Mouse (Mus musculus): ENCODE measurements around the gene Dph1.

Dph1 gene

GRCm38 (mm10) chr11:75190905-75191441 is at the start of gene Dph1:
Gene Dph1 (minus strand): TSS chr11:75191241.
- no peak for DNase-seq (ENCODE audit: low read depth)

GRCm38 (mm10) chr11:75240158-75240934 is 49.3 kb upstream of the Dph1 start:
- DNase-seq (ENCODE audit: low read depth), result no peak

- no peak for DNase-seq (ENCODE audit: low read depth)
Observed at GRCm38 (mm10) chr11:75234745-75235144, 43.7 kb upstream of the Dph1 start.

- no peak for DNase-seq (ENCODE audit: low read depth)
Observed at GRCm38 (mm10) chr11:75232434-75232833, 41.4 kb upstream of the Dph1 start.

GRCm38 (mm10) chr11:75231756-75232155 is 40.7 kb upstream of the Dph1 start:
- DNase-seq (ENCODE audit: low read depth), result peak; percentile 79

- DNase-seq (ENCODE audit: low read depth), result no peak
Observed at GRCm38 (mm10) chr11:75230272-75230760, 39.3 kb upstream of the Dph1 start.

GRCm38 (mm10) chr11:75229289-75229688 is 38.2 kb upstream of the Dph1 start:
- DNase-seq (ENCODE audit: low read depth), result no peak

GRCm38 (mm10) chr11:75227632-75228031 is 36.6 kb upstream of the Dph1 start:
- no peak for DNase-seq (ENCODE audit: low read depth)

- no peak for DNase-seq (ENCODE audit: low read depth)
Observed at GRCm38 (mm10) chr11:75224835-75225234, 33.8 kb upstream of the Dph1 start.

GRCm38 (mm10) chr11:75224062-75224461 is 33.0 kb upstream of the Dph1 start:
- DNase-seq (ENCODE audit: low read depth), result no peak

GRCm38 (mm10) chr11:75220517-75221145 is 29.6 kb upstream of the Dph1 start:
- DNase-seq (ENCODE audit: low read depth), result no peak

- DNase-seq (ENCODE audit: low read depth), result no peak
Observed at GRCm38 (mm10) chr11:75220115-75220514, 29.1 kb upstream of the Dph1 start.

GRCm38 (mm10) chr11:75214081-75214950 is 23.3 kb upstream of the Dph1 start:
- no peak for DNase-seq (ENCODE audit: low read depth)

GRCm38 (mm10) chr11:75213372-75214080 is 22.5 kb upstream of the Dph1 start:
- no peak for DNase-seq (ENCODE audit: low read depth)

- no peak for DNase-seq (ENCODE audit: low read depth)
Observed at GRCm38 (mm10) chr11:75212876-75213275, 21.8 kb upstream of the Dph1 start.

- no peak for DNase-seq (ENCODE audit: low read depth)
Observed at GRCm38 (mm10) chr11:75212031-75212667, 21.1 kb upstream of the Dph1 start.

- no peak for DNase-seq (ENCODE audit: low read depth)
Observed at GRCm38 (mm10) chr11:75210755-75211154, 19.7 kb upstream of the Dph1 start.

GRCm38 (mm10) chr11:75210093-75210492 is 19.1 kb upstream of the Dph1 start:
- DNase-seq (ENCODE audit: low read depth), result no peak

- DNase-seq (ENCODE audit: low read depth), result no peak
Observed at GRCm38 (mm10) chr11:75209363-75209762, 18.3 kb upstream of the Dph1 start.

- no peak for DNase-seq (ENCODE audit: low read depth)
Observed at GRCm38 (mm10) chr11:75206347-75206746, 15.3 kb upstream of the Dph1 start.

GRCm38 (mm10) chr11:75204472-75204871 is 13.4 kb upstream of the Dph1 start:
- no peak for DNase-seq (ENCODE audit: low read depth)
